Mouse (Mus musculus): ENCODE data around the gene Agap3. TPM values are rescaled to one million over a fixed set of nuclear protein-coding genes. Genes with fewer than 3 reads are reported as not detected.

Gene Agap3
- 10 to 100 TPM; 79.7 to 89.0 (median 83.6) TPM for total RNA-seq (2022)

DNA sequence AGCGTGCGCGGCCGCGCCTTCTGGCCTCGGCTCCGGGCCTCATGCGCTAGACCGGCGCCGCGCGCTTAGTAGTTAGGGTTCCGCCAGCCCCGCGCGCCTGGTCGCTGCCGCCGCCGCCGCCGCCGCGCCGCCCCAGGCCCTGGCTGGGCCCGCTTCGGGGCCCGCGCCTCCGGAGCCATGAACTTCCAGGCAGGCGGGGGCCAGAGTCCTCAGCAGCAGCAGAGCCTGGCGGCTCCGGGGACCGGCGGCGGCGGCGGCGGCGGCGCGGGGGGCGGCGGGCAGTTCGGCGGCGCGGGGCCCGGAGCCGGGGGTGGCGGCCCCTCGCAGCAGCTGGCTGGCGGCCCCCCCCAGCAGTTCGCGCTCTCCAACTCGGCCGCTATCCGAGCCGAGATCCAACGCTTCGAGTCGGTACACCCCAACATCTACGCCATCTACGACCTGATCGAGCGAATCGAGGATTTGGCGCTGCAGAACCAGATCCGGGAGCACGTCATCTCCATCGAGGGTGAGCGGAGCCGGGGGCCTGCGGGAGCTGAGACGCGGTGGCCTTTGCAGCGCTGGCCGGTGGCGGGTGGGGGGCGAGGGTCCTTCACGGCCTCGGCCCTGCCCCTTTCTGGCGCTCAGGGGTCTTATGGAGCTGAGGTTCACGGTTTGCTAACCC lies at the start of gene Agap3:
TSS of gene Agap3 (plus strand) at position 148 of the 661 bp plus-strand sequence.
- DNase-seq (ENCODE audit: low spot score in 2 of 2) = no peak

GRCm38 (mm10) chr5:24404594-24405360 lies 47.2 kb upstream of the Agap3 start:
- no peak for DNase-seq (ENCODE audit: low spot score in 2 of 2)

- no peak for DNase-seq (ENCODE audit: low spot score in 2 of 2)
Observed at GRCm38 (mm10) chr5:24405389-24405876, 46.5 kb upstream of the Agap3 start.

- no peak for DNase-seq (ENCODE audit: low spot score in 2 of 2)
Observed at GRCm38 (mm10) chr5:24408651-24409050, 43.3 kb upstream of the Agap3 start.

GRCm38 (mm10) chr5:24409466-24409865 lies 42.5 kb upstream of the Agap3 start:
- no peak for DNase-seq (ENCODE audit: low spot score in 2 of 2)

DNA sequence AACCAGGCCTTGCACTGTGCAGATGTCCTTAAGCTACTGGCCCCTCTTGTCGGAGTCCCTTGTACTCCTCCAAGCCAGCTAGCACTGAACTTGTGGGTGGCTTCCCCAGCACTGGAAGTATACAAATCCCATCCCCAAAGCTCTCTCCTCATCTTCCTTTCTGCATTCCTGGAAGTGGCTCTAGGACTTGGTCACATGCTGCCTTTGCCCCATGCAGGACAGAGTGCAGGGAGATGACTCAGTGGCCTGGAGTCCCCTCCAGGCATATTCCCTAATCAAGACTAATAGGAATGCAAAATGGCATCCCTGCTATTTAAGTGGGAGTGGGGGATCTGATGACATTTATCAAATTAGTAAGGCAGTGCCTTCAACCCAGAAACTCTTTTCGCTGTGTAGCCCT lies 39.9 kb upstream of the Agap3 start:
- DNase-seq (ENCODE audit: low spot score in 2 of 2) = no peak

- no peak for DNase-seq (ENCODE audit: low spot score in 2 of 2)
Observed at GRCm38 (mm10) chr5:24413042-24413693, 38.8 kb upstream of the Agap3 start, which contains the start of gene Asic3. TSS of gene Asic3 (plus strand) at chr5:24413392.

- DNase-seq (ENCODE audit: low spot score in 2 of 2) = no peak
Observed at GRCm38 (mm10) chr5:24413938-24414337, 38.0 kb upstream of the Agap3 start.

- peak; percentile 45 for DNase-seq (ENCODE audit: low spot score in 2 of 2)
Observed at GRCm38 (mm10) chr5:24416222-24416736, 35.7 kb upstream of the Agap3 start.

DNA sequence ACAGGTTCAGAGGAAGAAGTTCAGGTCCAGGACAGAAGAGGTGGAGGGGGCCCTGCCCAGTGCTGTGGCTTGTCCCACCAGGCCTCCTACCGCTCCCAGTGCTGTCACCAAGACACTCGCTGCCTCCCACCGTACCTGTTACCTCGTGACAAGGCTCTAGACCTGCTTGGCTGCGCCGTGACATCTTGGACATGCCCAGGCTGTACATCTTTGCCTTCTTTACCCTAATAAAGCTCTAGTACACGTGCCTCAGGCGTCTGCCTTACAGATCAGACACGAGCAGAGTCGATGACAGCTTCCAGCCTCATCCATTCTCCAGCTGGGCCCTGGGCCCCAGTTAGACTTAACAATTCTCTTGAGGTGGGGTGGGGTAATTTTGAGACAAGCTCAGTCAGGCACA lies 34.4 kb upstream of the Agap3 start:
- DNase-seq (ENCODE audit: low spot score in 2 of 2) = no peak

DNA sequence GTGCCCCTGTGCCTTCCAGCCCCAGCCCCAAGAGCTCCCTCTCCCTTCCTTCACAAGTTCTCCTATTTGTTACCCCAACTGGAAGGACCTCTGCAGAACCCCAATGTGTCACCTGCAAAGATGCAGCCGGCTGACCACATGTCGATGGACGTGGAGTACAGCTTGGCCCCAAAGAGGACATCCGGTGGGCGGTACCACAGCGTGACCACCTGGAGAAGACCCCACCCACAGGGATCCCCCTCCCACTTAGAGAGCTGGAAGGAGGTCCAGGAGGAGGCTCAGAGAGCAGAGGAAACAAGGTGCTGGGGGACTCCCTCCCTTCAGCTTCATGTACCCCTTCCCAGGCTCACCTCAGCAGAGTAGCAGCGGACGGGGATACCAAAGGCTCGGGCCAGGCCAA lies 31.6 kb upstream of the Agap3 start:
- no peak for DNase-seq (ENCODE audit: low spot score in 2 of 2)

DNA sequence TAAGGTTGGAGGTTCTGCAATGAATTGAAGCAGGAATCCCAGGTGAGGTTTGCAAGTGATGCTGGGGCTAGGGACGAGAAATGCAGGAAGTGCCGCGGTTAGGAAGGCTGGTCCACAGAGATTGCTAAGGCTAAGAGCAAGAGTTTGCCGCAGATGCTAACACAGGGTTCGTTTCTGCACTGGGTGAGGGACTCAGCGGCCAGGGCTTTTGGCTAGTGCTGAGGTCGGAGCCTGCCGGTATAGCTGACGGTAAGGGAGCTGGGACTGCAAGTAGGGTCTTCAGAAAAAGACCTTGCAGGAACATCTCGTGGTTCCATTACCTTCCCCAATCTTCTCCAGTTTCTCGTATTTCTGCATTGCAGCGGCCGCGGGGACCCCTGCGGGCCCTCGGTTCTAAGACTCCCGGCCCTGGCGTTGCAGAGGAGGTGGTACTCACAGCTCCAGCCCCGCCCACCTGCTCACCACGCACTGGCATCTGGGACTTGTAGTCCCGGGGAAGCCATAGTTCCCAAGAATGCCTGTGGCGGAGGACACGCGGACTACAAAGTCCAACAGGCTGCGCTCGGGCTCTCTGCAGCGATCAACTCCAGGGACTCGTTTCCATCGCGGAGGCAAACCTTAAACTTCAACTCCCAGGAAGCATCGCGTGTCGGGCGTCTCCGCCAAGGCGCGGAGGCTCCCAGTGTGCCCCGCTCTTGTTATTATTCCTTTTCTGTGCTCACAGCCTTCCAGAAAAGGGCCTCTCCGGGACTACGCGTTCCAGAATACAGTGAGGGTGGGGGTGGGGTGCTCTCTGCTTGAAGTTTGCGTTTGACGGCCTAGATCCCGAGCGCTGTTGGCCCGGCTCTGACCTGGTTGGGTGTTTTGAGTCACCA lies 28.6 kb upstream of the Agap3 start, which contains the start of the genes Cdk5 and Slc4a2:
TSS of gene Cdk5 (minus strand) at position 402 of the 875 bp plus-strand sequence.
TSS of gene Slc4a2 (plus strand) at position 709 of the 875 bp plus-strand sequence.
- peak; percentile 97 to 98 for DNase-seq (ENCODE audit: low spot score in 2 of 2)

GRCm38 (mm10) chr5:24424004-24424781 lies 27.8 kb upstream of the Agap3 start:
- peak in 1 of 2 experiments; percentile 56 for DNase-seq (ENCODE audit: low spot score in 2 of 2)

DNA sequence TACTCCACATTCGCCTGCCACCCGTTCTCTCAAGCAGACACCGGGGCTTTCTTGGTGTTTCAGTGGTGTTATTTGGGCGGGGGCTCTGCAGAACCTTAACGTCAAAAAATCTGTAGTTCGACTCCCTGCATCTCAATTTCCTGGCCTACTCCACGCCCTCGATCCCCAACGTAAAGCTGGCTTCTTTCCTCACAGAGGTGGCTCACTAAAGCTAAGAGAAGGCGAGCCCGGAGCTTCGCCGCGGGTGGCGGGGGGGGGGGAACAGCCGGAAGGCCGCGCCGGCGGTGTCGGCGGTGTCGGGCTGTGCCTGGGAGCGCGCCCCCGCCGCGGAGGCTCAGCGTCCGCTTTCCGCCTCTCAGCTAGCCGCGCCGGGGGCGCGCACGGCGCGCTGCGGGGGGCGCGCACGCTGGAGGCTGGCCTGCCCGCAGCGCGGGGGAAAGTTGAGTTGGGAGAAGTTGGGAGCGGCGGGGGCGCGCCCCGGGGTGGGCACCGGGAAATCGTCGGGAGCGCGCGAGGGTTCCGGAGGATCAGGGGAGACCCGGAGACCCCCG lies 27.0 kb upstream of the Agap3 start:
- DNase-seq (ENCODE audit: low spot score in 2 of 2) = peak; percentile 74 to 78

DNA sequence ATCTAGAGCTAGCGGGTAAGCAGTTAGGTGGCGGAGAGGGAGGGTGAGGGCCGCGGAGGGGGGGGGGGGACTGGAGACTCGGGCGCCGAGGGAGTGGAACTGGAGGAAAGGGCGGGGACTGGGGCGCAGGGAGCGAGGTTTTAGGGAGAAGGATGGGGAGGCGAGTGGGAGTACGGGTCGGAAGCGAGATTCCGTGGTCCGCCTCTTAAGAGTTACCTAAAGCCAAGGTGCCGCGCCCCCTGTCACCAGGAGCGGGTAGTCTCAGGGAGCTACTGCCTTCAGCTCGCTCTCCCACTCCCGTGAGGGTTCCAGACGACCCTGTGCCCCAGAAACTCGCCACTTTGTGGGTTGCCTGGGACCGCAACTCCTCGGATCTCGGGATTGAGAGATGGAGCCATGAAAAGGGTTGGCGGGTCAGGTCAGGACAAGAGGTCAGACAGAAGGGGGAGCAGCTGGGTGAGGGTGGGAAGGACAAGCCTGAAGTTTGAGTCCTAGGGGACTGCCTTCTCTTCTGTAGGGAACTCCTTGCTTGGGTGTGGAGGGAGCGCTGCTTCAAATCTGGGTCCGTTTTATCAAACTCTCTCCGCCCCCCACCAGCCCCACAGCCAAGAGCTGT lies 26.4 kb upstream of the Agap3 start:
- DNase-seq (ENCODE audit: low spot score in 2 of 2) = peak in 1 of 2 experiments; percentile 20

DNA sequence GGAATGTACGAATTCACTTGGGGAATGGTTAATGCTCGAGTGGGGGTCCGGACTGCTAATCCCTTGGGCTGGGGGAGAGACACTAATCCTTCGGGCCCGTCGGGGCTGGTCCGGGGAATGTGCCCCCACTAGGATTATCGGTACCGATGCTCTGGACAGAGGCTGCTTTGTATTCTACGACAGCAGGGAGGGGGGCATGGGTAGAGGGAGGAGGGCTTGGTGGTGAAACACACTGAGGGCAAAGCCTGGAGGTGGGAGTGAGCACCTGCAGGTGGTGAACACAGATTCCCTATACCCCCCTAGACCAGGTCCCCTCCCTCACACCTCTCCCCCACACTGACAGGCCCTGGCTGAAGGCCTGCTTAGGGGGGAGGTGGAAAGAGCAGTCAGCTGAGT lies 25.9 kb upstream of the Agap3 start:
- DNase-seq (ENCODE audit: low spot score in 2 of 2) = no peak

DNA sequence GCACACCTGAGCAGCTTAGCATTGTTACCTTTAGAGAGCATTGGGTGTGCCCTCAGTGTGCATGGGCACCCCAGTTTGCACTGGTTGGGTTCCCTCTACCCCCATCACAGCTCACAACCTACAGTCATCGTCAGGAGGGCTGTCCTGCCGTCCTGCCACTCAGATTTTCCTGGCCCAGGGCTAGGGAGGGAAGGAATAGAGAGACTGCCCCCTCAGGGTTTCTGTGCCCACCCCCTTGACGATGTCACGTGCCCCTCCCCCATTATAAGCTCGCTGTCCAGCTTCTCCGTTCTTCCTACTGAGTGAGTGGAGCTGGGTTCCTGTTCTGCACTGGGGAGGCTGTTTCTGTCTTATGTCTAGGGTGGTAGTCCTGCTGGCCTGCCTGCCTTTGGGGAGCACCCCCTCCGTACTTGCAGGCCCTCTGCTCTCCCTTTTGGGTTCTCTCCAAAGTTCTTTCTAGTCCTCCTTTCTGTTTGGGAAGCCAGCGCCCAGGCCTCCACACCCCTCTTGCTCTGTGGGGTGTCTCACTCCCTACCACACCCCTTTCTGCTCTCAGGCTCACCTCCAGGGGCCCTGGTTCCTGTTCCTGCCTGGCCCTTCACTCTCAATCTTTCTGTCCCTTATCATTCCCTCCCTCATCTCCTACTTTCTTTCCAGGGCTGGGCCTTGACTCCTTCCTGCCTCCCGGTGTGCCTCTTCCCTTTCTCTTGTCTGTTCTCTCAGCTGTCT lies 25.3 kb upstream of the Agap3 start:
- DNase-seq (ENCODE audit: low spot score in 2 of 2) = no peak

DNA sequence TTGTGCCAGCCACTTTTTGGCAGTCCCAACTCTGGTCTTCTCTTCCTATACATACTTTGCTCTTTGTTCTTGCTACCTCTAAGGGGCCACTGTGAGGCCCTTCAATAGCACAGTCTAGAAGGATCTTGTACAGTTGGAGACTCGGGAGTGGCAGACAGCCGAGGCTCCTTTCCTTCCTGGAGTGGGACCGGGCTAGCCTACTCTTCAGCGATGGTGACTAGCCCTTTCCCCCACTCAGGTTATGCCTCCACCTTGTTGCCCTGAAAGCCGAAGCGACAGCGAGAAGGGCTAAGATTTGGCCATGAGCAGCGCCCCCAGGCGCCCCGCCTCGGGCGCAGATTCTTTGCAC lies 24.7 kb upstream of the Agap3 start:
- DNase-seq (ENCODE audit: low spot score in 2 of 2) = no peak

DNA sequence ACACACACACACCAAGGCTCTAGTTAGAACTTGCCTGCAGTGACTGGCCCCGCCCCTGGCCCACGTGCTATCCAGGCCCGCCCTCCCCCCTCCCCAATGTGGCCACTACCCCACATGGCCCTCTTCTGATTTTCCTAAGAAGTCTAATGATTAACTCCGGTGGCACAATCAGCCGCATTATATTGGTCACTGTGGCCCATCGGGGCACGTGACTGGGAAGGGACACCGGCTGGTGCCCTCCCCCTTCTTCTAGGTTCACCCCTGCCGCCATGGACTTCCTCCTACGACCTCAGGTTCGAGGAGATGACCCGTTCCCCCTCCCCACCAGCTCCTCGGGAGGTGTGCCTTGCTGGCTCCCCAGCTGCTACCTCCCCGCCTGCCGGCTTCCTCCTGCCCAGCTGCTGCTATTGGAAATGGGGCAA lies 24.0 kb upstream of the Agap3 start:
- DNase-seq (ENCODE audit: low spot score in 2 of 2) = no peak
